Mouse (Mus musculus): Measurements from ENCODE around the gene 9430015G10Rik.
"Not testable (repeated sequence)": the region's sequence is repeated elsewhere in the genome, so short reads cannot be mapped to it uniquely, and the experiment has no call there.

Gene 9430015G10Rik

DNA sequence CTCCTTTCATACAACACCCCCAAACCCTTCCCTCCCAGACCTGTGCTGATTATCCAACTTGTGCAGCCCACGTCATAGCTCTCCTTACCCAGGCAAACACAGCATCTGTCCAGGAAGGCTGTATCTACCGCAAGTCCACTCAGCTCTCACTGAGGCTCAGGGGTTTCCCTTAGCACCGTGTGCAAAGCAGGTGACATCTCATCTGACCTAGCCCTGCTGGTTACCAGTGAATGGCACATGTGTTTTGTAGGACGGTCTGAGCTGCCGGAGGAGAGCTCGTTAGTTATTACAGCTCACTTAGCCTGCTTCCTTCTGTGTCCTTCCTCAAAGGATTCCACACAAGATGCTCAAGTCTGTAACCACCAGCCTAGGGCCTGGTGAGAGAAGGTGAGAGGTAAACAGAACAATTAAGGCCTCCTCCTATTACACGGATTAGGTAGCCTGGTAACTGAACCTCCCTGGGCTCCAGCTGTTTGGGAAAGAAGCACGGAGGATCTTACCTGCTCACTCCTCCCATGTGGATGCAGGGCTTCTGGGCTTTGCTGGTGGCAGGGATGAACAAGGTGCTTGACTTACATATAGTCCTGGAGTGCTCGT lies 11.9 kb upstream of the 9430015G10Rik start:
- no peak for DNase-seq

GRCm38 (mm10) chr4:156099427-156099826 lies 10.4 kb upstream of the 9430015G10Rik start:
- no peak for DNase-seq

DNA sequence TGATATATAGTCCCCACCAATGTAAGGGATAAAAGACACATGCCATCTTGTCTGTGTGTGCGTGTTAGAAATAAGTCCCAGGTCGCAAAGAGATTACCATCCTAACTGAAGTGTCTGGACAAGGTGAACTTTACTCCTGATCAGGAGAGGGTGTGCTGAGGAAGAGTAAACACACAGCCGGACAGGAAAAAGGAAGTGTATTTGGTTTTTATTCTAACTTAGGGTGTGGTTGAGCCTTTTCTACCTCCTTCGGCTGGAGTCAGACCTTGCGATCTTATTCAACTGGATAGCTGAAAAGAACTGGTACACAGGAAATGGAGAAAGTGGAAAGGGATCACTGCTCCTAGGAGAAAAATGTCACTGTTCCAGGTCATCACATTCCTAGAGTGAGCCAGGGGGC lies 9.3 kb upstream of the 9430015G10Rik start:
- DNase-seq = no peak

GRCm38 (mm10) chr4:156101481-156101903 lies 8.3 kb upstream of the 9430015G10Rik start:
- no peak for DNase-seq

- DNase-seq = no peak
These were observed 6.4 kb upstream of the 9430015G10Rik start for GRCm38 (mm10) chr4:156103342-156103741.

DNA sequence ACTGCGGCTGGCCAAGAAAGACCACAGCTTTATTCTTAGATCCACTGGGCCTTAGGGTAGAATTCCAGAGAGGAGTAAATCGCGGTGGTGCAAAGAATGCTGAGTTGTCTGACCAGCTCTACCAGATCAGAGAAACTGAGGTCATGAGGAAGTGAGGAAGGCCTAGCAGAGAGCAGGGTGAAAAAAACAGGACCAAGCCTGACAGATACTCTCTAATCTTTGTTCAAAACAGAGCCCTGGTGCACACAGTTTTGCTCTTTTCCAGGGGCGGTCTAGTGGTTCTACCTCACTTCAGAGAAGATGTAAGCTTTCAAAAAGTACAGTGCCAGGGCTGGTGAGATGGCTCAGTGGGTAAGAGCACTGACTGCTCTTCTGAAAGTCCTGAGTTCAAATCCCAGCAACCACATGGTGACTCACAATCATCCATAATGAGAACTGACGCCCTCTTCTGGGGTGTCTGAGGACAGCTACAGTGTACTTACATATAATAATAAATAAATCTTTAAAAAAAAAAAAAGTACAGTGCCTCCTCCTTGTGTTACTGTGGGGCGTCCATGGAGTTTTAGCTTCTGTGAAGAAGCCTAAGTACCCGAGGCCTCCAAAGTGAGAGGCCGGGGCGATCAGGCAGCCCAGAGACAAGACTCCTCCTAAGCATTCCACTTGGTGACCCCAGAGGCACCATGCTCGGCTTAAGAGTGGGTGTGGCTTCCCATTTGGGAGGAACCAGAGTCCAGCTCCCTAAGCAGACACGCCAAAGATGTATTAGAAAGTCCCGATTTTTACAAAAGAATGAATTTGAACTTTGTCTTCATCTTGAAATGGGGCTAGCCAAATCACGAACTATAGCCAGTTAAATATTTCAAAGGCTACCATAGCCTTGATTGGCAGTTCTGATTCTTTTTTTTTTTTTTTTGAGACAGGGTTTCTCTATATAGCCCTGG lies 906 bp upstream of the 9430015G10Rik start:
- DNase-seq = peak; percentile 60

DNA sequence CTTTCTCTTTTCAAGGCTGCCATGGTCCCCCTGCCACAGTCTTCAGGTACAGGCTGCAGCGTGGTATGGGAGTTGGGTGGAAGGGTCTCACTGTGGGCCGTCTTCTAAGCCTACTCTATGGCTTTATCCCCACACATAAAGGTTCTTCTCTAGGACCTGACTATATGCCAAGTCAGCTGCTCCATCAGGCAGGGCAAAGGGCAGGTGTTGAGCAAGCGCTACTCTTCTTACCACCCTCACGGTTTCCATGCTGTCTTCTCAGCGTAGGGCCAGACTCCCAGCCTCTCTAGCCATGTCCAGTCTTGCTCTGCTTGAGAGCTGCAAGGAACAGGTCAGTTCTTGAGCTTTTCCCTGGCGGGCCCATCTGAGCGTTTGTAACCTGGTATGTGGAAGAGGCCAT lies 14.3 kb downstream of the 9430015G10Rik start:
- DNase-seq = no peak

GRCm38 (mm10) chr4:156125393-156125792 lies 15.6 kb downstream of the 9430015G10Rik start:
- DNase-seq = no peak

GRCm38 (mm10) chr4:156126841-156127240 lies 17.1 kb downstream of the 9430015G10Rik start:
- no peak for DNase-seq

DNA sequence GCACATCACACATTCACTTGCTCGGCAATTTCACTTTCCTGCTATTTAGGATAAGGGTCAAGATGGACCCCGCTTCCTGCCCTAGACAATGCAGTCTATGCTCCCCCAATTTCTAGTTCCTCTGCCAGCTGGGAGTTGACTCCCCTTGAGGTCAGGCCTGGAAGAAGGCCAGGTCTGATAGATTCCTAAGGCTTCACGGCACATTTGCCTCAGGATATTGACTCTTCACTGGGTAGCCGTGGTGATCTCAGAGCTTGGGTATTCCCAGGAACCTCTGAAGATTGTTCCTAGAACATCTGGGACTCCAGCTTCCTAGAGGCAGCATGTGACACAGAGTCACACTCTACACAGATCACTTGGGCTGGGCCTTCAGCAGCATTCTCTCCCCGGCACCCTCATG lies 19.0 kb downstream of the 9430015G10Rik start:
- DNase-seq = no peak

- DNase-seq = no peak
These were observed 20.7 kb downstream of the 9430015G10Rik start, which contains the start of gene Rnf223 for GRCm38 (mm10) chr4:156130436-156130835. Rnf223 (plus strand) TSS chr4:156130513.

- no peak for DNase-seq
These were observed 21.2 kb downstream of the 9430015G10Rik start for GRCm38 (mm10) chr4:156130940-156131339.

GRCm38 (mm10) chr4:156133334-156133733 lies 23.6 kb downstream of the 9430015G10Rik start:
- DNase-seq = no peak

GRCm38 (mm10) chr4:156133943-156134605 lies 24.3 kb downstream of the 9430015G10Rik start:
- no peak for DNase-seq

- no peak for DNase-seq
These were observed 25.3 kb downstream of the 9430015G10Rik start for GRCm38 (mm10) chr4:156135112-156135511.

DNA sequence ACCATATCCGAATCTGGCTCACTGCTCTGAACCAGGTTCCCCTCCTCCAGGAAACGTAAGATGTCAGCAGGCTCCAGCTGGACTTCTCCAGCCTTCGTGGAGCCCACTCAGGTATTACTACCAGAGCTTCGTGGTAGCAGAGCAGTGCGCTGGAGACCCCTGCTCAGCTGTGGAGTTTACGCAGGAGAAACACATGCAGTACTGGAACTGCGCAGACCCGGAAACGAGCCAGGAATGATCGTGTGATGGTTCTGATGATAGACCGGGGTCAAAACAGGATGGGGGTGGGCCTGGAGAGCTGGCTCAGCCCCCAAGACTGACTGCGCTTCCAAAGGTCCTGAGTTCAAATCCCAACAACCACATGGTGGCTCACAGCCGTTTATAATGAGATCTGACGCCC lies 26.0 kb downstream of the 9430015G10Rik start:
- DNase-seq = no peak

DNA sequence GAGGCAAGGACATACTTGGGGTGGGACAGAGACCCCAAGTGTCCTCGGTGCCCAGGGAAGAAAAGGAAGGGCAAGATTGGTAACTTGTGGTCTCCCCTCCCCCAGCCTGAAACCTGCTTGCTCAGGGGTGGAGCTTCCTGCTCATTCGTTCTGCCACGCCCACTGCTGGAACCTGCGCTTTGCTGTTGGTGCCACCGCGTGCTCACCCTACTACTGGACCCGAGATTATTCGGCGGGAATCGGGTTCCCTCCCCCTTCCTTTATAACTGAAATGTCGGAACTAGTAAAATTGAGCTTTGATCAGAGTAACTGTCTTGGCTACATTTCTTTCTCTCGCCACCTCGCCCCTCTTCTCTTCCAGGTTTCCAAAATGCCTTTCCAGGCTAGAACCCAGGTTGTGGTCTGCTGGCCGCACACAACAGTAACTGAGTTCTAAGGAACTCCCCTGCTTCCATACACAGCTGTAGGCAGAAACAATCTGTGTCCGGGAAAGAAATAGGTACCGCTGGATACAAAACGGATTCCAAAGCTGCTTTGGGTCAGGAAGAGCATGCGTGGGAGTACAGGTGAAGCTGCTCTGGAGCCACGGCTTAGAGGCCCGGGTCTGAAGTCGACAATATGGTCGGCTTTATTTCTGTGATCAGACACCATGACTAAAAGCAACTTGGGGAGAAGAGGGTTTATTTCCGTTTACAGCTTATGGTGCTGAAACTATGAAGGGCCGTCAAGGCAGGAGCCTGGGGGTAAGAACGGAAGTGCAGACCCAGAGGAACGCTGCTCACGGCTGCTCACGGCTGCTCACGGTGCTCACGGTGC lies 26.7 kb downstream of the 9430015G10Rik start:
- no peak for DNase-seq

GRCm38 (mm10) chr4:156150887-156151286 lies 41.1 kb downstream of the 9430015G10Rik start:
- not testable (repeated sequence) for DNase-seq

- DNase-seq = no peak
These were observed 45.0 kb downstream of the 9430015G10Rik start for GRCm38 (mm10) chr4:156154771-156155170.

- DNase-seq = no peak
These were observed 56.7 kb downstream of the 9430015G10Rik start for GRCm38 (mm10) chr4:156166477-156166876.

GRCm38 (mm10) chr4:156168611-156169010 lies 58.8 kb downstream of the 9430015G10Rik start:
- DNase-seq = no peak

GRCm38 (mm10) chr4:156169129-156169528 lies 59.3 kb downstream of the 9430015G10Rik start:
- DNase-seq = no peak

DNA sequence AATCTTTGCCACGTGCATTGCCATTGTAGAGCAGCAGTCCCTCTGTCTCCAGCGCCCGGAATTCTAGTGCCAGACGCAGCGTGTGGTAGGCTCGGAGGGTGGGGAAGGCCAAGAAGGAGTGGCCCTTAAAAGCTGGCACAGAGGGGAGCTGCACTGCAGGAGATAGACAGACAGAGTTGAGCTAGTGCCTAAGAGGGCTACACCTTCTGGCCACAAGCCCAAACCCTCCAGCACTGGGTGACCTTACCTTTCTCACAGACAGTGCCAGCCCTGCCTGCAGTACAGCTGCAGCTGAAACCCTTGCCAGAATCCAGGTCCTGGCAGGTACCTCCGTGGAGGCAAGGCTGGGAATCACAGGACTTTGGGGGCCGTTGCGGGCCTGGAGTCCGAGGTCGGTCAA lies 62.0 kb downstream of the 9430015G10Rik start:
- no peak for DNase-seq

Measured in cerebellum, adult 9-10 months (tissue).